Mouse (Mus musculus) liver, embryonic 14.5 days (tissue): ENCODE measurements at regions not wholly inside any gene's neighbourhood (a gene's known extent, or its start where the extent isn't known, plus 50 kb on each side); places are given as distances from the start of the nearest gene placed in this dataset.

Experiments used
- ATAC-seq: fragments of 200-750 bp; cut with Nextera tagmentation; 2 replicates; pipeline ENCODE4 v1.8.0; 2017; ENCODE audit warnings: moderate number of reproducible peaks, mild to moderate bottlenecking, moderate library complexity; ENCODE audit not compliant: insufficient read depth
- DNase-seq, 3 experiments: peaks; one replicate each; pipeline ENCODE4 v3.0.0-alpha.2; 2012 to 2013; ENCODE audit warnings: low read depth in 3 of 3, low spot score in 3 of 3
- H3K27ac ChIP-seq: fragments of 300-500 bp; sonication (generic); 2 replicates; pipeline ENCODE4 v1.5.1; 2014; ENCODE audit warnings: moderate library complexity, mild to moderate bottlenecking, control low read depth, inconsistent platforms
- H3K27me3 ChIP-seq: fragments of 300-500 bp; sonication (generic); 2 replicates; pipeline ENCODE4 v1.6.1; 2014; ENCODE audit warnings: mild to moderate bottlenecking, low read length, moderate library complexity; ENCODE audit not compliant: control insufficient read depth, insufficient read depth
- H3K36me3 ChIP-seq: fragments of 300-500 bp; sonication (generic); replicated peaks from 2 replicates; pipeline ENCODE4 v1.6.1; 2014; ENCODE audit warnings: low read depth; ENCODE audit not compliant: control insufficient read depth, insufficient read depth
- H3K4me1 ChIP-seq, 2 experiments: fragments of 200-500 bp in 1 of 2; fragments of 300-500 bp in 1 of 2; sonication (generic) in 1 of 2; replicated peaks; 2 replicates each; pipeline ENCODE4 v1.6.1; 2012 to 2014; ENCODE audit warnings: antibody characterized with exemption in 1 of 2, inconsistent platforms in 1 of 2, low read length in 1 of 2; ENCODE audit not compliant: control insufficient read depth in 2 of 2, insufficient read depth in 2 of 2
- H3K4me2 ChIP-seq: fragments of 300-500 bp; sonication (generic); 2 replicates; pipeline ENCODE4 v1.6.1; 2014; ENCODE audit warnings: low read depth, mild to moderate bottlenecking, control low read depth, moderate library complexity
- H3K4me3 ChIP-seq, 2 experiments: fragments of 200-500 bp in 1 of 2; fragments of 300-500 bp in 1 of 2; sonication (generic) in 1 of 2; 2 replicates each; pipeline ENCODE4 v1.5.1; 2012 to 2014; ENCODE audit warnings: low read depth in 2 of 2, low read length in 2 of 2, mild to moderate bottlenecking in 2 of 2, control low read depth in 1 of 2, inconsistent platforms in 1 of 2, moderate library complexity in 1 of 2; ENCODE audit not compliant: insufficient read depth in 1 of 2
- H3K9ac ChIP-seq: fragments of 300-500 bp; sonication (generic); replicated peaks from 2 replicates; pipeline ENCODE4 v1.6.1; 2014; ENCODE audit warnings: mild to moderate bottlenecking, control low read depth, moderate library complexity
- H3K9me3 ChIP-seq: fragments of 300-500 bp; sonication (generic); 2 replicates; pipeline ENCODE4 v1.6.1; 2016; ENCODE audit warnings: low read length, mixed read lengths; ENCODE audit not compliant: control insufficient read depth
- CTCF ChIP-seq: IDR thresholded peaks from 2 replicates; pipeline ENCODE4 v1.5.1; 2016; ENCODE audit warnings: antibody characterized with exemption, low read depth, control low read depth
- EP300 ChIP-seq: IDR thresholded peaks from 2 replicates; pipeline ENCODE4 v1.6.1; 2016; ENCODE audit warnings: antibody characterized with exemption, low read depth
- WGBS: fragments of 180-500 bp; shearing (Covaris S2); extraction: QIAGEN DNeasy Blood & Tissue Kit; methylation state at CpG from one replicate; pipeline ENCODE4 v1.1.7; 2014; ENCODE audit not compliant: insufficient replicate concordance; 5-methylcytosine and 5-hydroxymethylcytosine counted together

DNA sequence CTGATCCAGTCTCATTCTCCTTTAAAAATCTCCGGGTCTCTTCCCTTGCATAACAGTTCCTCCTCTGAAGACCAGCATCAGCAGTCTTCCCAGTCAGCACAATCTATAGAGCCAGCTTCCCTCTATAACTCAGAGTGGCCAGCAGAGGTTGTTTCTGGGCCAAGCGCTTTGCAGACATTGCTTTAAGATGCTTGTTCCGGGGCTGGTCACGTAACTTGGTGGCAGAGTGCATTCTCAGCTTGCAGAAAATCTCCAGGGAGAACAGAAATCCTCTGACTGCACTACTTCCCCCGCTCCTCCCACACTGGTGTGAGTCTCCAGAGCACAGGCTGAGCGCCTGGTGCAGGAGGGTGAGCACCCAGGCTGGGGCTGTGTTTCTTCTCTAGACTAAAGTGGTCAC is 91.8 kb upstream of the Dhrs4 start:
- ATAC-seq = no peak
- TF ChIP-seq CTCF (no peak), EP300 (no peak)
- WGBS = 43% methylated on average over 6 of the region's 6 CpGs

DNA sequence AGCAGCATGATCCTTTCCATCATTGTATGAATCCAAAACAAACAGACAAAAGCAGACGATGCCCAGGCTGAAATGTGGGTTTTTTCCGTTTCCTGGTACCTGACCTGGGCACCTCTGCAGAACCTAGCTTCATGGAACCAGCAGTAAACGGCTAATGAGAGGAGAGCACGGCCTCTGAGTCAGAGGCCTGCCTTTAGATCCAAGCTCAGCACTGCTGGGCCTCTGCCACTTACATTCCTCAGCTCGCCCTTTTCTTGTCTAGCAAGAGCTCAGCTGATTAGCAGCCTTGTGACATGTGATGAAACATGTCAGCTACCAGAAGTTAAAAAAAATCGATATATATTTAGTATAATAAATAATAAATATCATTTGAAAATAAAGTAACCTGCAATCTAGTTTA is 91.2 kb upstream of the Dhrs4 start:
- Histone ChIP-seq H3K36me3 (no peaks in the 10 kb centered on the region), H3K27me3 (no peaks in the 10 kb centered on the region), H3K4me3 (no peak overlapping the region), H3K4me1 (peaks cover 0 to 7% of the 10 kb centered on the region in 2 experiments; a peak in 2 of 4 replicates), H3K27ac (no peak overlapping the region), H3K9ac (no peak overlapping the region), H3K4me2 (no peak overlapping the region), H3K9me3 (no peaks in the 10 kb centered on the region)
- WGBS = 45% methylated on average over 6 of the region's 6 CpGs
- ATAC-seq = no peak
- DNase-seq = no peak
- TF ChIP-seq EP300 = no peak

More for the DNA sequence above, 91.8 kb upstream of the Dhrs4 start:
- Histone ChIP-seq H3K27me3 (no peaks in the 10 kb centered on the region), H3K4me3 (no peak overlapping the region), H3K9ac (no peak overlapping the region), H3K27ac (no peak overlapping the region), H3K4me2 (no peak overlapping the region), H3K9me3 (no peaks in the 10 kb centered on the region), H3K4me1 (0 out of 4 replicates have a peak, but pooled peaks cover 0 to 3% of the 10 kb centered on the region in 2 experiments), H3K36me3 (no peaks in the 10 kb centered on the region)
- no peak for DNase-seq

DNA sequence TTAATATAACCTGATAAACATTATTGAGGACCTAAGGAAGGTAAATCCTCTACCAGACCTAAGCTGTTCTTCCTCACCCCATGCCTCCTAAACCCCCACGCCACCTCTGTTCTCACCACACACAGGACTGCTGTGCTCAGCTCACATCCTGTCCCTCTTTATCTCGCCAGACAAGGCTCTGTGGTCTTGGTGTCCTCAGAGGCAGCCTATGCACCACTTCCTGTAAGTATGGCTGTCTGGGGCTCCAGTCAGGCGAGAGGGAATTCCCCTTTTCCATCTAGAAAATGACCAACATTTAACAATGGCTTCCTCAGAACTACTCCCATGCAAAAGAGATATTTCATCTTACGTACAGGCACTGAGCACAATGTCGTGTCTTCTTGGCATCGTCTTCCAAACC is 86.2 kb upstream of the Dhrs4 start:
- no peak overlapping the region for H3K9ac ChIP-seq
- no peaks in the 10 kb centered on the region for H3K36me3 ChIP-seq
- WGBS = 9% methylated on average over 6 of the region's 6 CpGs
- H3K9me3 ChIP-seq = no peaks in the 10 kb centered on the region
- H3K4me2 ChIP-seq = no peak overlapping the region
- peaks cover 0 to 12% of the 10 kb centered on the region in 2 experiments; a peak in 2 of 4 replicates for H3K4me1 ChIP-seq
- H3K4me3 ChIP-seq = no peak overlapping the region
- DNase-seq (peak; percentile 19 to 31 (median 20)), ATAC-seq (peak; percentile 61; the same call in 1 of the 2 replicates)
- TF ChIP-seq EP300 (no peak), CTCF (no peak)
- no peak overlapping the region for H3K27ac ChIP-seq
- no peaks in the 10 kb centered on the region for H3K27me3 ChIP-seq

DNA sequence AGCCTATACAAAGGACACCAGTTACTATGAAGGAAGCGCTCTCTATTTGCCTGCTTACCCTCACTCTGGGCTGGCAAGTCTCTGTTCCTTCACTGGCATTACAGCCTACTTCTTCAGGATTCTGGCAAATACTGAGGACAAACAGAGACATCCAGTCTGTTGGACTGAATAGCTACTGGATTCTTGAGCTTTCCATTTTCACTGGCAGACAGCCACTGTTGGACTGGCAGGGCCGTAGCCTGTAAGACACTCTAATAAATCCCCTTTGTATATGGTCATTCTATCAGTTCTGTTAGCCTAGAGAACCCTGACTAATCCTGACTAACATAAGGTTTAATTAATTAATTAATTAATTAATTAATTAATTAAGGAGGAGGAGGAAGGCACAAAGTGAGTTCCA is 72.4 kb upstream of the Dhrs4 start:
- Histone ChIP-seq H3K9ac (no peak overlapping the region), H3K27me3 (no peaks in the 10 kb centered on the region), H3K27ac (no peak overlapping the region), H3K4me3 (no peak overlapping the region), H3K9me3 (no peaks in the 10 kb centered on the region), H3K4me1 (no peaks in the 10 kb centered on the region), H3K36me3 (no peaks in the 10 kb centered on the region), H3K4me2 (no peak overlapping the region)
- no peak for DNase-seq
- TF ChIP-seq EP300 (no peak), CTCF (no peak)
- WGBS = 82% methylated on average over 2 of the region's 2 CpGs
- ATAC-seq = no peak
